Mouse (Mus musculus) ES-Bruce4 (cell line): ENCODE measurements around the gene Tnfrsf23.

Source experiments
- CTCF ChIP-seq: IDR thresholded peaks from one replicate; pipeline ENCODE4 v1.8.1; 2011; ENCODE audit warnings: low read depth, low read length
- POLR2A ChIP-seq: IDR thresholded peaks from one replicate; pipeline ENCODE4 v1.8.1; 2011; ENCODE audit warnings: low read length; ENCODE audit not compliant: insufficient read depth

- TF ChIP-seq CTCF (no peak), POLR2A (no peak)
These were observed 22.2 kb downstream of the Tnfrsf23 start for GRCm38 (mm10) chr7:143663470-143663869.
